Mouse (Mus musculus) small intestine, adult 2 months (tissue): Measurements from ENCODE around the gene Lypd6. TPM values are rescaled to one million over a fixed set of nuclear protein-coding genes. Genes with fewer than 3 reads are reported as not detected.
A peak's percentile ranks its signal among the peaks of the same experiment; 100 is the strongest.

ENCODE experiments used
- H3K27ac ChIP-seq: fragments of 200-500 bp; 2 replicates; pipeline ENCODE4 v1.5.1; 2012; ENCODE audit warnings: low read depth, low read length, control low read depth, inconsistent platforms; ENCODE audit not compliant: insufficient read depth
- H3K27me3 ChIP-seq: fragments of 200-500 bp; 2 replicates; pipeline ENCODE4 v1.6.1; 2012; ENCODE audit warnings: mild to moderate bottlenecking, moderate library complexity, low read length, inconsistent platforms; ENCODE audit not compliant: control insufficient read depth, insufficient read depth
- H3K36me3 ChIP-seq: fragments of 200-500 bp; 2 replicates; pipeline ENCODE4 v1.6.1; 2012; ENCODE audit warnings: mild to moderate bottlenecking, low read length, control low read depth, inconsistent platforms; ENCODE audit not compliant: control insufficient read depth, insufficient read depth
- H3K4me1 ChIP-seq: fragments of 200-500 bp; 2 replicates; pipeline ENCODE4 v1.6.1; 2012; ENCODE audit warnings: low read length, inconsistent platforms, mixed read lengths; ENCODE audit not compliant: control insufficient read depth, insufficient read depth, insufficient read length
- H3K4me3 ChIP-seq: fragments of 200-500 bp; 2 replicates; pipeline ENCODE4 v1.5.1; 2012; ENCODE audit warnings: low read depth, mild to moderate bottlenecking, control low read depth, inconsistent platforms, low read length, moderate library complexity
- CTCF ChIP-seq: fragments of 200-500 bp; IDR thresholded peaks from 2 replicates; pipeline ENCODE4 v1.5.1; 2012; ENCODE audit warnings: low read depth, mild to moderate bottlenecking, control low read depth, inconsistent platforms, low read length, moderate library complexity, mixed read lengths; ENCODE audit not compliant: insufficient replicate concordance, insufficient read length; ENCODE audit errors: extremely low read depth
- POLR2A ChIP-seq: fragments of 200-500 bp; IDR thresholded peaks from 2 replicates; pipeline ENCODE4 v1.6.1; 2012; ENCODE audit warnings: low read depth, mild to moderate bottlenecking, control low read depth, inconsistent platforms, low read length, moderate library complexity
- WGBS: fragments of 180-500 bp; shearing (Covaris S2); methylation state at CpG from one replicate; pipeline ENCODE4 v1.1.7; 2018; 5-methylcytosine and 5-hydroxymethylcytosine counted together
- polyA plus RNA-seq: library from polyadenylated mRNA; depleted of rRNA; stranded (reverse); fragments of >200 nt; gene quantifications from 2 replicates; pipeline ENCODE4 v1.2.3, GENCODE M21; 2012

Lypd6 gene
- polyA plus RNA-seq, 1 experiment = 1.4 TPM

DNA sequence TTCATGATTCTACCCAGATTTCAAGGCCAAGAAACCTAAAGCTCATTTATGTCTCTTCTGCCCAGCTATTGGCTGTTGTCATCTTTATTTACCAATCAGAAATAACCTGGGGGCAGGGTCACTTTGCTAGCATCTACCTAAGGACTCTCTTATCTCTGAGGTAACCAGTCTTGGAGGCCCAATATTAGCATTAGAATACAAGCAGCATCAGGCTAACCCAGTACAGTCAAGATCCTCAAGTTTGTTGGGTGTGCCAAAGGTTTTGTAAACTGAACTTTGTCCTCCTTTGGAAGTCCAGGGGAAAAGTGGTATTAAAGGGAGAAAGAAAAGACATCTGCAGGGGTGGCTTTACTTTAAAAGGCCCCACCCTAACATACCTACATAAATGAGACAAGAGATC lies 17.8 kb upstream of the Lypd6 start:
- H3K27ac ChIP-seq = no peak overlapping the region
- H3K4me3 ChIP-seq = no peak overlapping the region
- no peaks in the 10 kb centered on the region for H3K36me3 ChIP-seq
- H3K27me3 ChIP-seq = no peaks in the 10 kb centered on the region
- H3K4me1 ChIP-seq = no peaks in the 10 kb centered on the region
- TF ChIP-seq POLR2A (no peak), CTCF (no peak)

DNA sequence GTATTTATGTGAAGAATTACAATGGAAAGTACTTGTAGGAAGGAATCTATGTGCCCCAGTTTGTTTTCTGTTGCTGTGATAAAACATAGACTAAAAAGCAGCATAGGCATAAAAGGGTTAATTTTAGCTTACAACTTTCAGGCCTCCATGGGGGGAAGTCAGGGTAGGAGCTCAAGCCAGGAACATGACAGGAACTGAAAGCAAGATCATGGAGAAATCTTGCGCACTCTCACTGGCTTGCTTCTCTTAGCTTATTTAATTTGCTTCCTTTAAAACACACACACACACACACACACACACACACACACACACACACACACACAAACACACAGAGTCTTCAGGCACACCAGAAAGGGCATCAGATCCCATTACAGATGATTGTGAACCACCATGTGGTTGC lies 12.3 kb upstream of the Lypd6 start:
- 94% methylated on average over 1 of the region's 1 CpGs for whole genome bisulfite sequencing
- no peak overlapping the region for H3K27ac ChIP-seq
- TF ChIP-seq POLR2A (no peak), CTCF (no peak)
- no peaks in the 10 kb centered on the region for H3K4me1 ChIP-seq
- no peaks in the 10 kb centered on the region for H3K36me3 ChIP-seq
- no peaks in the 10 kb centered on the region for H3K27me3 ChIP-seq
- no peak overlapping the region for H3K4me3 ChIP-seq

DNA sequence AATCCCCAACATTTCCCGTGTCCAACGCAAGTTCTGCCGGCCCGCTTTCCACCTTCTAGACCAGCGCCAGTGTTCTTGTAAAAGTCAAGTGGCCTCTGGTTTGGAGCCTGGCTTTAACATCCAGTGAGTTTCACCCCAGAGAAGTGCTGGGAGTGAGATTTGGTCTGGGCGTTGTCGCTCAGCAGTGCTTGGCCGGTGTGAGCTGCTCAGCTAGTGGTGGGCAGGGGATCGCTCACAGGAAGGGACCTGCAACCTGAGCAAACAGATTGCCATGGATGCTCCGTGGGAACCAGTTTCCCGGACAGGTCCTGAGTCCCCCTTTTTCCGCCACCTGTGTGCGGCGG lies 355 bp upstream of the Lypd6 start:
- WGBS = 7% methylated on average over 14 of the region's 14 CpGs
- H3K36me3 ChIP-seq = no peaks in the 10 kb centered on the region
- H3K4me3 ChIP-seq = peak overlapping the region; percentile 66
- H3K4me1 ChIP-seq = peaks cover 5% of the 10 kb centered on the region; the same call in 1 of the 2 replicates
- H3K27ac ChIP-seq = no peak overlapping the region
- H3K27me3 ChIP-seq = peaks cover 8% of the 10 kb centered on the region; the same call in 1 of the 2 replicates
- TF ChIP-seq CTCF (no peak), POLR2A (no peak)

DNA sequence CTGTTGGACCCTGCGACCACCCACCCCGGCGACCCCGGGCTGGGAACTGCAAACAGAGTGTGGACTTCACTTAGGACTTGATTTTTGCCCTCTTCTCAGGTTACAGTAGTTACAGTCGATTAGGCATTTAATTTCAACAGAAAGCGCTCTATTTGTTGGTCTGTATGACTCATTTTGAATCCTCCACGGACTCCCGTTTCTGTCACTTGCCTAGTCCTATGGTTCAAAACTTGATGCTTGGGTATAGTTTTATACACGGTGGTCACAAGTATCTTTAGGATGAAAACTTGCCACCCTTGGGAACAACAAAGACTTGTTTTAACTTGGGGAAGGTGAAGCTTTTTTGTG lies 713 bp downstream of the Lypd6 start:
- TF ChIP-seq POLR2A (no peak), CTCF (no peak)
- H3K27ac ChIP-seq = no peak overlapping the region

DNA sequence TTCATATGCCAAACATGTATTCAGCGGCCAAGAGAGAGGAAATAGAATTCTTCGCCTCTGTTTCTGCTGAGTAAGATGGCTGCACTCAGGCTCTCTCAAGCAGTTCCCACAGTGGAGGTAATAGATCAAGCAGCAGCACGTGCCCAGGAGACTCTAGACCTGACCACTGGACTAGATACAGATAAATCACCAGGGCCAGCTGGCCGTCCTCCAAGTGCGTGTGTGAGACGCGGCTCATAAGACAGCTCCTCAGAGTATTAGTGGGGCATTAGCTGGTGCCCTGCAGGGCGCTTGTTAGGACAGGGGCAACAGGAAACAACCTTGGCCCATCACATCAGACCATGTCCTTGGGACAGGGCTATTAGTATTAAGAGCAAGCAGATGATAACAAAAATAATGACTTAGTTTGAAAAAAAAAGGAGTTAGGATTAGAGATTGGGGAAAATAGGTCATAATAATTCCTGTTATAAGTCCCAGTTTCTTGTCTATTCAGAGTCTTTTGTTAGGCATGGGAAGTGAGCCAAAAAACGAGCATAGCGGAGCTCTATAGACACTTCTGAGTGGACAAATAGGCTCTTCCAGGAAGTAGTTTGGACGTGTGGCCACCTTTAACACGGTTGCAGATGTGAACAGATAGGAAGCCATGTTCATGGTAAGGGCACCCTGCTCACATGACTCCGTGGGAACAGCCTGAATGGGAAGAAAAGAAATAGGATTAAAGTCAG lies 3.5 kb downstream of the Lypd6 start:
- WGBS = 29% methylated on average over 13 of the region's 13 CpGs
- H3K36me3 ChIP-seq = no peaks in the 10 kb centered on the region
- H3K27me3 ChIP-seq = peaks cover 8% of the 10 kb centered on the region; the same call in 1 of the 2 replicates
- TF ChIP-seq CTCF = no peak
- no peak for TF ChIP-seq POLR2A
- peaks cover 5% of the 10 kb centered on the region; the same call in 1 of the 2 replicates for H3K4me1 ChIP-seq
- no peak overlapping the region for H3K27ac ChIP-seq
- H3K4me3 ChIP-seq = no peak overlapping the region

More for the DNA sequence above, 713 bp downstream of the Lypd6 start:
- H3K4me1 ChIP-seq = peaks cover 5% of the 10 kb centered on the region; the same call in 1 of the 2 replicates
- under 1% methylated on average over 9 of the region's 9 CpGs for WGBS
- H3K27me3 ChIP-seq = peaks cover 8% of the 10 kb centered on the region; the same call in 1 of the 2 replicates
- H3K4me3 ChIP-seq = peak overlapping the region; percentile 66
- H3K36me3 ChIP-seq = no peaks in the 10 kb centered on the region

DNA sequence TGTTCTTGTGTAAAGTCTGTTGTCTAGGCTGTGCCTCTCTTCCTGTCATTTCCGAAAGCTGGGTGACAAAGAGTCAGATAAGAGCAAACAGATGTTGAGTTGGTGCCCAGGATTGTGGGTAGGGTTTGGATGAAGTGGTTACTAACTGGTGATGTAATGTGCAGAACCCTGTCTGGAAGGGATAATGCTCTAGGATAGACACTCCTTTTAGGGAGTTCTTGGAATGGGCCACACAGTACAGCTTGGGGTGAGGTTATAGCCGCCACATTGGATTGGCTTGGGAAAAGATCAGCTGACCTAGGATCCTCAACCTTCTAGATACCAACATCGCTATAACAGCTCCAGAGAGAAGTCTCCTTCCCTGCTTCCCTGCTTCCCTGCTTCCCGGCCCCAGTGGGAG lies 5.9 kb downstream of the Lypd6 start:
- Histone ChIP-seq H3K27me3 (0 out of 2 replicates have a peak, but pooled peaks cover 4% of the 10 kb centered on the region), H3K4me3 (no peak overlapping the region), H3K27ac (no peak overlapping the region), H3K36me3 (no peaks in the 10 kb centered on the region), H3K4me1 (no peaks in the 10 kb centered on the region)
- 83% methylated on average over 4 of the region's 4 CpGs for WGBS
- TF ChIP-seq CTCF (no peak), POLR2A (no peak)

DNA sequence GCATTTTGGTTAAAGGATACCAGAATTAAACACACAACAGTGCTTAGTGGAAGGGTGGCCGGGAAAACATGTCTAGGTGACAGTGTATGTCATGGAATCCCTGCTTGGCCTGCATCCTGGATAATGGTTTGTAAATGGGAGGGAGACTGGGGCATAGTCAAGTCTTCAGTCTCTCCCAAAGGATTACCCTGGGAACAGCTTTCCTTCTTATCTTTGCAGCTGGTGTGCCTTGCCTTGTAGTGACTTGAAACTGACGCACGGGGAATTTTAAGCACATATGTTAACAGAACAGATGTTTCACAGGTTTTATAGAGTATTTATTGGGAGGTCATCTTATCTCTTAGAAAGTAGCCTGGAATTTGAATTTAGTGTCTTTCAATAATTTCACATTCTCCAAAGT lies 18.5 kb downstream of the Lypd6 start:
- 64% methylated on average over 3 of the region's 3 CpGs for WGBS
- H3K27ac ChIP-seq = no peak overlapping the region
- H3K4me1 ChIP-seq = no peaks in the 10 kb centered on the region
- TF ChIP-seq POLR2A = no peak
- H3K36me3 ChIP-seq = no peaks in the 10 kb centered on the region
- no peak overlapping the region for H3K4me3 ChIP-seq
- no peaks in the 10 kb centered on the region for H3K27me3 ChIP-seq
